Mouse (Mus musculus): ENCODE measurements at regions not wholly inside any gene's neighbourhood (a gene's known extent, or its start where the extent isn't known, plus 50 kb on each side); places are given as distances from the start of the nearest gene placed in this dataset.

GRCm38 (mm10) chr5:42969209-42969608 lies 263.8 kb upstream of the Cpeb2 start:
- TF ChIP-seq POLR2A (IDR thresholded peaks at IDR 0.05; ENCODE audit: control insufficient read depth, low read depth, low read length) (no peak), CTCF (IDR thresholded peaks at IDR 0.05; ENCODE audit: control insufficient read depth, insufficient read depth, insufficient replicate concordance, low read depth, low read length) (no peak)

Data from testis, adult 2 months (tissue).